16 mouse cellular contexts compared by ENCODE assay signal in the genomic region with DNA sequence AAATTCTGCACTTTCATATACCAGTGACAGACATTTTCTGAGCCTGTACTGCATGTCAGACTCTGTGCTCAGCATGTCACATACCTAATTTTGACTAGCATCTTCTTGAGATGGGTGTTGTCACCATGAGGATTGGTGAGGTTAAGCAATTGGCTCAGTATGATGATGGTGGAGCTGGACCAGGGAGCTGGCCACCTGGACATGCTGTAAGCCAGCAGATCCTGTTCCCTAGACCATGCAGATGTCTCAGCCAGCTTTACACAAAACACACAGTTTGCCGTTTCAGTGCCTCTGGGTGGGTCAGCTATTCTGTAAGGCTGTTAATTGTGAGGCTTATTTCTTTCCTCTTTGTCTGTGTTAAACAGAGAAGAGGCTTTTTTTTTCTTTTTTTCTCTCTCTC. TPM values are rescaled to one million over a fixed set of nuclear protein-coding genes. Genes with fewer than 3 reads are reported as not detected.
DNase-seq lines count a peak whose midpoint lies in the region; ATAC-seq and TF ChIP-seq lines count a peak whose summit lies in the region.
"Had no signal": no experiment of that assay in that cellular context is flagged by ENCODE, and none has a peak within 500 bp of the region (broad histone marks: within the 10 kb centered on the region; RNA-seq: fewer than 3 reads in every experiment).

No protein-coding gene starts in this region.

- no peak for TF ChIP-seq EP300 in heart, postnatal 0 days (IDR thresholded peaks at IDR 0.05; ENCODE audit: low read depth)

- ATAC-seq in cerebellum, adult (ENCODE audit: insufficient number of reproducible peaks, low FRiP score, low TSS enrichment), result peak; percentile 62; the same call in 1 of the 2 replicates
- no peak for ATAC-seq in heart, postnatal 0 days (ENCODE audit: insufficient read depth, low read depth)
- no peak; the same call in 1 of the 2 replicates for ATAC-seq in hindbrain, embryonic 15.5 days (ENCODE audit: low FRiP score, low read depth)
- ATAC-seq: intestine, embryonic 16.5 days had no signal

- no peaks in the 10 kb centered on the region for H3K27me3 ChIP-seq in heart, postnatal 0 days (ENCODE audit: control insufficient read depth, insufficient read depth, low read length)
- no peaks in the 10 kb centered on the region for H3K27me3 ChIP-seq in hindbrain, embryonic 15.5 days
- H3K27me3 ChIP-seq: lung, embryonic 15.5 days had no signal

- no peak overlapping the region for H3K27ac ChIP-seq in heart, postnatal 0 days (ENCODE audit: low read depth)
- peak overlapping the region; percentile 71 for H3K27ac ChIP-seq in hindbrain, embryonic 15.5 days (replicated peaks)
- H3K27ac ChIP-seq: lung, embryonic 15.5 days had no signal

- TF ChIP-seq CTCF in heart, postnatal 0 days (IDR thresholded peaks at IDR 0.05; ENCODE audit: low read depth), result no peak

- DNase-seq in cerebellum, adult 11 months, result no peak
- peak; percentile 3 for DNase-seq in heart, postnatal 0 days (ENCODE audit: low spot score)
- DNase-seq in heart, postnatal 14 days, result no peak
- peak; percentile 72 for DNase-seq in brain, adult 2 months (ENCODE audit: low read depth, low spot score)
- no peak for DNase-seq in spleen, postnatal 4 days (ENCODE audit: low spot score in 2 of 2)
- DNase-seq in ovary, postnatal 14 days (ENCODE audit: low spot score), result no peak
- DNase-seq: adrenal gland, postnatal 14 days; heart, adult 18-20 months; heart, postnatal 10 days; kidney, postnatal 10 days; right cerebral cortex, postnatal 25 days had no signal

- no peak overlapping the region for H3K4me2 ChIP-seq in heart, postnatal 0 days (ENCODE audit: low read depth, low read length)
- H3K4me2 ChIP-seq in hindbrain, embryonic 15.5 days, result no peak overlapping the region
- H3K4me2 ChIP-seq: liver, embryonic 11.5 days; lung, embryonic 15.5 days had no signal

- WGBS in heart, postnatal 0 days, result 60% methylated on average over 1 of the region's 1 CpGs
- WGBS in hindbrain, embryonic 15.5 days, result 30% methylated on average over 1 of the region's 1 CpGs

- intact Hi-C loops in heart, postnatal 14 days (cut with DNase I), result no loop called here

- H3K36me3 ChIP-seq in heart, postnatal 0 days (replicated peaks; ENCODE audit: control insufficient read depth, insufficient read depth, low read length), result 0 out of 2 replicates have a peak, but pooled peaks cover 5% of the 10 kb centered on the region
- H3K36me3 ChIP-seq in hindbrain, embryonic 15.5 days, result no peaks in the 10 kb centered on the region
- H3K36me3 ChIP-seq: lung, embryonic 15.5 days had no signal

- H3K4me1 ChIP-seq in heart, postnatal 0 days (ENCODE audit: control insufficient read depth, insufficient read depth), result peaks cover 12% of the 10 kb centered on the region; the same call in 1 of the 2 replicates
- H3K4me1 ChIP-seq in hindbrain, embryonic 15.5 days (replicated peaks), result peaks cover 46% of the 10 kb centered on the region

- no peaks in the 10 kb centered on the region for H3K9me3 ChIP-seq in heart, postnatal 0 days (replicated peaks; ENCODE audit: control insufficient read depth, low read length)
- H3K9me3 ChIP-seq in hindbrain, embryonic 15.5 days, result no peaks in the 10 kb centered on the region
- H3K9me3 ChIP-seq: lung, embryonic 15.5 days had no signal

- no peak overlapping the region for H3K4me3 ChIP-seq in heart, postnatal 0 days (ENCODE audit: low read depth, low read length)
- H3K4me3 ChIP-seq in hindbrain, embryonic 15.5 days, result no peak overlapping the region
- H3K4me3 ChIP-seq: lung, embryonic 15.5 days had no signal

- H3K9ac ChIP-seq in heart, postnatal 0 days (replicated peaks; ENCODE audit: low read depth, low read length), result no peak overlapping the region
- no peak overlapping the region for H3K9ac ChIP-seq in hindbrain, embryonic 15.5 days
- H3K9ac ChIP-seq: lung, embryonic 15.5 days had no signal

RNA-seq across cellular contexts. Expression of gene Chmp4b, which starts 31.2 kb away (rescaled TPM):
- total RNA-seq in heart, postnatal 0 days (2014; rRNA removed; ENCODE audit: low replicate concordance), result 75.6 and 80.7 TPM in 2 replicates
- 20.1 and 23.5 TPM in 2 replicates for polyA plus RNA-seq in heart, postnatal 0 days (2015; fragmentation: Nextera tagmentation; extraction: Ambion mirVana)
- total RNA-seq in heart, postnatal 14 days (2021), result 100 to 1,000 TPM; 105 to 112 TPM
- 26.4 and 32.0 TPM in 2 replicates for polyA plus RNA-seq in hindbrain, embryonic 15.5 days (2015; fragmentation: Nextera tagmentation; extraction: Ambion mirVana)

Comparison
In these comparisons a context has a peak if more than half of its experiments do, and no peak if none do; other contexts are left out.
1. DNase-seq: peak in heart, postnatal 0 days (single experiment) and brain, adult 2 months (single experiment); none in cerebellum, adult 11 months (single experiment), heart, postnatal 14 days (0 of 2), spleen, postnatal 4 days (0 of 2) and ovary, postnatal 14 days (single experiment).